Mouse (Mus musculus): Measurements from ENCODE around the gene Hist1h3d.
"Not testable (repeated sequence)": the region's sequence is repeated elsewhere in the genome, so short reads cannot be mapped to it uniquely, and the experiment has no call there.

The Hist1h3d gene

DNA sequence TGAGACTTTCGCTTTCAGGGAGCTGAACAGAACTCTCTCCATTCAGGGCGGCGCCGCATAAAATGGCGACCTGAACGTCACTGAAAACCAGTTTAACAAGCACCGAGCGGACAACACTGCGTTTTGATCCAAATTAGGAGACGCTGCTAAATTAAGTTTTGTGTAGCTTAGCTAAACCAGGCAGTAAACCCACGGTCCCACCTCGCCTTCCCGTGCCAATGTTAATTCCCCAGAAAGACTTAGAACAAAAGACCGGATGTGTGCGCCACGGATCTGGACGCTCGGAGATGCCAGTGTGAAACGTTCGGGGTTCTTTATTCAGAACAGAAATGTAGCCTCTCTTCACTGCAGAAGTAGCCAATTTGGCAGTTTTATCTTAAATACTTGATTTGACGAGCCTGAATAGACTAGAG is 9.5 kb downstream of the Hist1h3d start:
- DNase-seq (ENCODE audit: extremely low spot score, low spot score) = peak; percentile 80

DNA sequence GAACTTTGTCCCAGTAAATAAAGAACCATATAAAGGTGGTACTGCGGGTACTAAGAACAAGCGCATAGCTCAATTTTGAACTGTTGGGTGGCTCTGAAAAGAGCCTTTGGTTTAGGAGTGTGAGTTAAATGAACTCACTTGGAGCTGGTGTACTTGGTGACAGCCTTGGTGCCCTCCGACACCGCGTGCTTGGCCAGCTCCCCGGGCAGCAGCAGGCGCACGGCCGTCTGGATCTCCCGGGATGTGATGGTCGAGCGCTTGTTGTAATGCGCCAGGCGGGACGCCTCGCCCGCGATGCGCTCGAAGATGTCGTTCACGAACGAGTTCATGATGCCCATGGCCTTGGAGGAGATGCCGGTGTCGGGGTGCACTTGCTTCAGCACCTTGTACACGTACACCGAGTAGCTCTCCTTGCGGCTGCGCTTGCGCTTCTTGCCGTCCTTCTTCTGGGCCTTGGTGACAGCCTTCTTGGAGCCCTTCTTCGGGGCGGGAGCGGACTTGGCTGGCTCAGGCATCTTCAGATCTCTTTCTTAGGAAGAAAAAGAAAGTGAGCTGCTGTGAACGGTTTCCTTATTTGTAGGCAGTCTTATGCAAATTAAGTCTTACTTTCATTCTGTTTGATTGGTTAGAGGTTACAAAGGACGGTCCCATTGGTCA is 10.0 kb downstream of the Hist1h3d start:
- DNase-seq (ENCODE audit: extremely low spot score, low spot score) = peak; percentile 66

DNA sequence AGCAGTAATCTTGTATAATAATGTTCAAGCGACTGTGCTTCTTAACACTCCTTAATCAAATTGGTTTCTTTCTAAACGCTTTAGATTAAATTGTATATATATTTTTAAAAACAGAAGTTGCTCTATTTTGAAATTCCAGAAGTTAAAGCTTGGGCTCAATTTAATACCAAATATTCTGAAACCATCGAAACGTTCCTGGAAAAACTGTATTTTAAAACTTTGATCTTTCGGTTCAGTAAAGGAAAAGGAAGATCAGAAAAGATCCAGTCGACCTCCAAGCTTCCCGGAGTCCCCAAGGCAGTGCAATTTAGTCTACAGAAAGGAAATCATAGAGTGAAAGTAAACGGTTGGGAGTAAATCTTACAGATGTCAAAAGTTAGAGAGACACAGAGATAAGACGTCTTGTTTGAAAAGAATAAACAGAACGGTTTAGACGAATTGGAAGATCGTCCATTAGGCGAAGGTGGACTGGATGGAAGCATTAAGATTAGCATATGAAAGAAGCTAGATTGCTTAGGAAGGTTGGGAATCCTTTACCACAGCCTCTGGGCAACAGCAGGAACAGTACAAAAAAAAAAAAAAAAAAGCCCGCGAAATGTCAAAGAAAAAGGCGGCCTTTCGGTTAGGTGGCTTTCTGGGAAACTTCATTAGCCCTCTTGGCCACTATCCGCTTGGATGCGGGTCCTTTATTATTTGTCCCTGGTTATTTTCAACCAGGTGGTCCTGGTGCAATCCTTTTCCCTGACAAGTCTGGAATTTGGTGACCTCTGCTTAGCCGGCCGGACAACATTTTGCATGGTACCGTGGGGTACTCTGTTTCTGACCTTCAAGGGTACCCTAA is 10.8 kb downstream of the Hist1h3d start:
- DNase-seq (ENCODE audit: extremely low spot score, low spot score) = peak; percentile 47

DNA sequence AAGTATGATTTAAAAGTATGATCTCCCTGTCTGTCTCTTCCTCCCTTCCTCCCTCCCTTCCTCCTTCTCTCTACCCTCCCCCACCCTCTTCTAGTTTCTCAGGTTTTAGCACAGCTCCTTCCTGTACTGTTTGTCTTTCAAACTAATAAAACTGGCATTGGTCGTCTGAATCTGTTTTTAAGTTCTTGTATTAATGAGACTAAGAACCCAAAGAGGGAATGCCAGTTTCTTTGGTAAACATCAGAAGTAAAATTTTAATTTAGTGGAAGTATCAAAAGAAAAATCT is 11.3 kb downstream of the Hist1h3d start:
- no peak for DNase-seq (ENCODE audit: extremely low spot score, low spot score)

DNA sequence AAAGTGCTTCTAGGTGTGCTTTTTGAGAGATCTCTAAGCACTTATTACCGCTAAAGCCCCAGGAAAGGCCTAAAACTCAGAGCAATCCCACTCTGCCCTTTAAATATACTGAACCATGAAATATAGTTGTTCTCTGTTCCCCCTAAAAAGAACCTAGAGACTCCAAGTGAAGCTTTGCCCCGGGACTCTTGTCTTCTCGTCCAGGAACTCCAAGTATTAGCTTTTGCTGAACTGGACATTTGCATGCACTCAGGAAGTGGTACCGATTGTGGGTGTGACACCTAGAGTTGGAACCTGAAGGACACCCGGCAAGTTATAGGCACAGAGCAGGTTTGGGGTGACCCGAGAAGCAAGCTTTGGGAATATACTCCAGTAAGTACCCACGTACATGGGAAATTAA is 15.6 kb downstream of the Hist1h3d start:
- DNase-seq (ENCODE audit: extremely low spot score, low spot score) = no peak

DNA sequence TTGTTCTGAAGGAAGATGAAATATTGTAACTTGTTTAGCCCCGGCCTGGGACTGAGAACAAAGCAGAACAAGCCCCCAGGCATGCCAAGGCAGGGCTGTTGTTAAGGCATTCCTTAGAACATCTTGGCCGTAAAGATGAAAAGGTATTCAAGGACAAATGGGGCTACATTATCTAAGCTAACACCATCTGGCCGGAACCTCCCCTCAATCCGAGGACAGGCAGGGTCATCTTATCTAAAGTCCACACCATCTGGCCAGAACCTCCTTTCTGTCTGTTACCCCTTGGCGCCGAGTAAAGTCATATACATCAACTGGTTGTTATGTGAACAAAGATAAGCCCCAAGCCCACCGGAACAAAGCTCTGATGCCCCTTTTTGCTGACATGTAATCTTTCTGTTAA is 16.3 kb downstream of the Hist1h3d start:
- DNase-seq (ENCODE audit: extremely low spot score, low spot score) = not testable (repeated sequence)

DNA sequence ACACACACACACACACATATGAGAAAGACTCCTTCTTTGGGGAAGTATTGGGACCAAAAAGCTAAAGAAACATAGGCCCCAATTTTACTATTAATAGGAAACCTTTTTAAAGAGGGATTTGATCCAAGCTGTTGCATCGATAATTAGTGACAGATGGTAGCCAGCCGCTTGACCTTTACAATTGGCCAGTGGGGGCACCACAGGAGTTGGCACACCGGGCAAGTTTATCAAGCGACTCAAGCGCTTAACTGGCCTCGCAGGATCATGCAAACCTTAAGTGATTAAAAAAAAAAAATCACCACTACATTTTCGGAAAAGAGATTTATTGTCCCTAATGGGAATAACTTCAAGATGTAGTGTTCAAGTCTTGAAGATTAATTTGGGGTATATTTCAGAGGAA is 17.1 kb downstream of the Hist1h3d start:
- DNase-seq (ENCODE audit: extremely low spot score, low spot score) = no peak

DNA sequence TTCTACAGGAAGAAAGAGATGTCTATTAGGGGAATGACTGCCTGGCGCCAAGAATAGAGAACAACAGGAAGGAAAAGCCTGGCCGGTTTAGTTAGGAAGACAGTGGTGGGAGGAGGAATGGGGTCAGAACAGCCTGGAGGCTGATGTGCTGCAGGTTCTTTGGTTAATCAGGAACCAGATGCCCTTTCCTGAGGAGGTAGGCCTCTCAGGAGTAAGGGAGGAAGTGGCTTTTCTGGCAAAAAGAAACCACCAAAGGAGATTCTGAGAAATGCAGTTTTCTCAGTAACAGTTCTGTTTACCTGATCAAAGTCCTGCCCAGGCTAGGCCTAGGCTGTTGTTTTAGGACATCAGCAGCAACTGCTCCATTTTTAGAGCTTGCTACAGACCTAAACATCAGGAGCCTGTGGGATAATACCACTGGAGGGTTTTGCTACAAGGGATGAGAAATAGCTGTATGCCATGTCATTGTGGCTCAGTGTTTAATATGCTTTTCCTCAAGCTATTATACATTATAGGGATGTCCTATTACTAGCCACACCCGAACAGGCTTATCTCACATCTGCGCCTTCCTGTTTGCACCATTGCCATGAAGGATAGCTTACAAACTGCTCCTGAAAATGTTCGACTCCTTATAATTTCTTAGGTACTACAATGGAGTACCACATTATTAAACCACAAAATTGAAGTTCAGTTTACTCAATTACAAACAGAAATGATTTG is 17.6 kb downstream of the Hist1h3d start:
- no peak for DNase-seq (ENCODE audit: extremely low spot score, low spot score)

DNA sequence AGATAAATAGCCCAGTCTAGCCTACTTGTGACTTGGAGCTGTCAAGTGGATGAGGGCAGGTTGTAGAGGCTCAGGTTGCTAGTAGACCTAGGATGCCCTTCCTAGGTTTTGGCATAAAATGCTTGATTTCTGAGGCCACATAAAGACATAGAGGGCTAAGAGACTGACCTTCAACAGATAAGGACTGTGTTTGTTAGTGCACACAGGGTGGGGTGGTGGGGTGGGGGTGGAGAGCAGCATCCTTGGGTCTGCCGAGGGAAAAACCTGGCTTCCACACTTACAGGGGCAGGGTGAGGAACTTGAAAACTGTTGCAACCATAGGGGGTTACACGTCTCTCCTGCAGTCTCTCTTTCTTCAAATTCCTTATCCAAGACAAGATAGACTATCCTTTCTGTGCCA is 19.6 kb downstream of the Hist1h3d start:
- no peak for DNase-seq (ENCODE audit: extremely low spot score, low spot score)

DNA sequence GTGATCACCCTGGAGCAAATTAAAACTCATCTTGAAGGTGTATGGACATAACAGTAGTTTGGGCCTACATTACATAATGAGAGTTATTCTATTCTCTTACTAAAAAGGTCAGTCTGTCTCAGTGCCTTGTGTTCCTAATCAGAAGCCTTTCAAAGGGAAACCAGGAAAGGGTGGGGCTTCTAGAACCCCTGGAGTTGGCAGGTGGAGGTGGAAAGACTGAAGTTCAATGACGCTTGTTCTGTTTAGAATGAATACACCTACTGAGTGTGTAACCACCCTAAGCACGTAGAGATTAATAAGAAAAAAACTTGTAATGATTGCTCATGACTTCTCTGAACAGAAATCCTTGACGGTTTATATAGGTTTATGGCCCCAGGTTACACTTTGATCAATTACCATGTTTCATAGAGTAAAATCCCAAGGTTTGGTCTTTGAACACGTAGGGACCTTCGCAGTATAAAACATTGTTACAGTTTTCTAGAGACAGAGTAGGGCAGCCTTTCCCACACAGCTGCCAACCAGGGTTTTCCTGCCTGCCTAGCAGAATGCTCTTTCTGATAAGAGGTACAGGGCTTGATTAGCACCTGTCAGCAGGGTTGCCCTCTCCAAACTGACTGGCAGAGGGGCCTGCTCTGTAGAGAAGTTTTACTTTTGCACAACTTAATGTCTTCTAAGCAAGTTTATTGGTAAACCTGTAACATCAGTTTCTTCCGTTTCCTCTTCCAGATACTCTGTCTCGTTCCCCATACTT is 20.2 kb downstream of the Hist1h3d start:
- DNase-seq (ENCODE audit: extremely low spot score, low spot score) = no peak

DNA sequence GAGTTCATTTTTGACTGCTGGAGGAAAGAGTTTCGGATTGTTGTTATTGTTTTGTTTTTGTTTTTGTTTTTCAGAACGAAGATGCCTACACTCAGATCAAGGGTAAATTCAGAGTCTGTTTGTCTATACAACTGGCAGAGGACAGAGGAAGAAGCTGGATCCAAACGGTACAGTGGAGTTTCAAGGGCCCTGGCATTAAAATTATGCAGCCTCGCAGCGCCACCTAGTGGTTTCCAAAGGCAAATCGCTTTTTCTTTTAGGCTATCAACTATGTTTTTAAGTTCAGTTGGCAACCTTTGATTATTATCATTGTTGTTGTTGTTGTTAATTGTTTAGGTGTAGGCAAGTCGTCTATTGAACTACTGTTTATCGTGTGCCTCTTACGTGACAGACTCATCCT is 22.4 kb downstream of the Hist1h3d start:
- peak; percentile 81 for DNase-seq (ENCODE audit: extremely low spot score, low spot score)

DNA sequence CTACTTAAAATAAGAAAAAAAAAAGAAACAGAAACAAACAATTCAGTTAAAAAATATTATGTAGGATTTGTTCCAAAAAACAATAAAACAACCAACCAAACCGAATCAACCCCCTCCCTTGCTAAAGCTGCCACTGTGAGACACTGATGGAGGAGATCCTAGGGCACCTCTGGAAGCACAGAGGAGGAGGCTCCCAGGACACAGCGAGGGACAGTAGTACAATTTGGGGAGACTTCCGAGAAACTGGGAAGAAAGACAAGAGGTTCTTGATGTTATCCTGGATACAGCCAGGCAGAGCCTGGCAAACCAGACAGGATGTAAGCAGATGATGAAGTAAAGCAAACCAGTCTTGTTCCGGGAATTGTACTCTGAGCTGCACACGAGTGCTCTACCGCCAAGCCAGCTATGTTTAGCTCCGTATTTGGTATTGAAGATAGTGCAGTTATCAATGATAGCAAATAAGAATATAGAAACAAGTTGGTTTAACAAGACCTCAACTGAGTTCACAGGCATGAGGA is 27.7 kb downstream of the Hist1h3d start:
- DNase-seq (ENCODE audit: extremely low spot score, low spot score) = no peak

DNA sequence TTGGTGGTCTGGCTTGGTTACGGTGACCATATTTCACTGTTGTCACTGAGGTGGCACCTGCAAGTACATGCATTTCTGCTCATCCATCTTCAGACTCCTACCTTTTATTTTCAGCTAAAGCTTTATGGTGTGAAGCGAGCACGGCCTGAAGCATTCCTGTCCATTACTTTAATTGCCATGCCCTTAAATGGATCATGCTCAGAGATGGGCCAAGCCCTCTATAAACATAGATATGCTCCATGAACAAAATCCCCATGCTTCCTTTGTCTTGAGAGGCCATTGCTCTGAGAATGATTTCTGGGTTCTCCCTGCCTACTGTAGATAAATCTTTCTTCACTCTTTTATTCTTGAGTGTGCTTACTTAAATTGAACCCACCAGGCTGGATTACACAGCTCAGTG is 28.9 kb downstream of the Hist1h3d start:
- no peak for DNase-seq (ENCODE audit: extremely low spot score, low spot score)

DNA sequence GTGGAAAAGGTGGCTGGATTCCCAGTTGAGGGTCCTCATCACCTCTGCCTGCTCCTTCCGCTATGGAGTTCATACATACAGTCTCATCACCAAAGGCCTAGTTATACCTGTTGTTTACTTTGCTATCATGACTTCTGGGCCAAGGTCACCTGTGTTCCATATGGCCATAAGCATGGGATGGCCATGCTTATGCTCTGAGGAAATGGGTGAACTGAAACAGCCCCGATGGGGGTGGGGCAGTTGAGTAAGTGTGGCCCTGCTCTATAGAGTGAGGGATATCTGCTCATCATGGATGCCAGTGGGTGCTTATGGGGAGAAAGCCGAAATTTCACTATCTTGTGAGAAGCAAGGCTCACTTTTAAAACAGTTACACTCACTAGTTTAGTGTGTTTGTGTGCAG is 29.5 kb downstream of the Hist1h3d start:
- DNase-seq (ENCODE audit: extremely low spot score, low spot score) = no peak

DNA sequence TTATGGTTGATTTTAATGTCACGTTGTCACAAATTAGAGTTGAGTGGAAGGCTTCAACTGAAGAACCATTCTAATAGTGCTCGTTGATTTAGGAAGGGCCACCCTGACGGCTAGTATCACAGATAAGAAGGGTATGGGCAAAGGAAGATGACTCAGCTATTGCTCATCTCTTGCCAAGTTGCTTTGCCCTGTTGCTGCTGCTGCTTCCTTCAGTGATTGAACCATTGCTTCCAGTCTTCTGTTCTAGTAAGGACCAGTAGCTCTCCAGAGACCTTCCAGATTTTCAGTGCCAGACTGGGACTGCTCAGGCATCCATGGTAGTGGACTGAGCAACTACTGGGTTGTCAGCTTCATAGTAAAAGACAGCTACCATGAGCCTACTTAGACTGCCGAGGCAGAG is 33.6 kb downstream of the Hist1h3d start:
- no peak for DNase-seq (ENCODE audit: extremely low spot score, low spot score)

DNA sequence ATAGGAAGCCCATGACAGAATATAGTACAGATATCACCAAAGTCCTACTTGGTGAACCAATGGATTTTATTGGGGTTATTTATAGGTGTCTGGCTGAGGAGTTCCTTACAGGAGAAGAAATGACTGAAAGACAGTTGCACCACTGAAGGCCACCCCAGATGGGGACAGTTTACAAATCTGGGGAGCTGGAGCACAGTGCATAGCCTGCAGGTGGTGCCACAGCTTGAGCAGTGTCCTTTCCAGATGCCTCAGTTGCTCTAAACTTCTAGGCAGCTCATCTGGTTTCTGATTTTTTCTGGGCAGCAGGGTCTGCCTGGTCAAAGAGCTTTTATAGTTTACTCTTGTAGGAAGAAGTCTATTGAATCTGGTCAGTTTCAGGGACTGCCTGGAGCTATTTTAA is 34.3 kb downstream of the Hist1h3d start:
- DNase-seq (ENCODE audit: extremely low spot score, low spot score) = no peak

DNA sequence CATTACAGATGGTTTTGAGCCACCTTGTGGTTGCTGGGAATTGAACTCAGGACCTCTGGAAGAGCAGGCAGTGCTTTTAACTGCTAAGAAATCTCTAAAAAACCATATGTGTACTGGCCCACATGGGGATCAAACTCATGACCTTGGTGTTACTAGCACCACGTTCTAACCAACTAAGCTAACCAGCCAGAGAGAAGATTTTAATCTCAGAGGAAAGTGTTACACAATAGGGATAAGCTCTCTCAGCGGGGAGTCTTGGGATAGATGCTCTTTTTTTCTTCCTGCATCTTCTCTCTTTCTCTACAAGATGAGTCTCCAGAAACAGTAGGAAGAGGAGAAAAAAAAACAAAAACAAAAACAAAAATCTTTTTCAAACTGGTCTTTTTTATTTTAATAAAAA is 34.8 kb downstream of the Hist1h3d start:
- no peak for DNase-seq (ENCODE audit: extremely low spot score, low spot score)

DNA sequence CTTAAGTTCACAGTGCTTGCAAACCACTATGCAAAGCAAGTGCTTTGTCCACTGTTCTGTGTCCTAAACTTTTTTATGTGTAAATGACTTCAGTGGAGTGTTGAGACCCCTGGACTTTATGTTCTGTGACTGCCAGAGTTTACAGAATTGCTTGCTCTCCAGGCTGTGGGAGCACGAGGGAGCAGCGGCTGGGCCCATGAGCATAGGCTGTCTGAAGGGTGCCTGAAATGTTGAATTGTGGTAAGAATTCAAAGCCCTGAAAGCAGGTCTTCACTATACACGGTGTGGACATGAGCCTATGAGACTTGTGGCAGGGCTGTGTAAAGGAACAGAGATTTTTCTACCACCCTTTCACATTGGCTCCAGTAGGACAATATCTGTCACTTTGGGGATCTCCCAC is 36.1 kb downstream of the Hist1h3d start:
- no peak for DNase-seq (ENCODE audit: extremely low spot score, low spot score)

DNA sequence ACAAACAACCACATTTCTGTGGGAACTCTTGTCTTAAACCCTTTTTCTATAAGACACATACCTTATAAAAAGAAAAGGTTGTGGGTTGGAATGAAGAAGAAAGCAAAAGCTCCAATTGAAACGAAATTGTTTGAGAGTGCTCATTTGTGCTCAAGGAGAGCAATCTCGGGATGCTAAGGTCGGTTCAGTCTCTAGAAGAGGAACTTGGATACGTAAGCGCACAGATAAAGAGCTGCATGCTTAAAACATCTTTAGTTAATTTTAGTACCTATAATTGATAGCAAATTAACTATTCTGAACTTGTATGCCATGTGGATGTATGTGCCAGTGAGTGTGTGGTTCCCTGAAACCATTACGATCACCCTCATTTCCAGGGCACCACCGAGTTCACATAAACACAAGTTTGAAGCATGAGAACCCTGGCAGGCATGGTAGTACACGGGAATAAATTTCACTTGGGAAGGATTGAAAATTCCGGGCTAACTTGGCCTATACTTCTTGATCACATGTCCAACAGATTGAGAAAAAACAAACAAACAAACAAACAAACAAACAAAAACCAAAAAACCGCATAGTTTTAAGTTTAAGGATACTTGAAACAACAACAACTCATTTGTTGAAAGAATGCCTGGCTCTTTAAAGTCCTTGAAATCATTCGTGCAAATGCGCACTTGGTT is 44.6 kb downstream of the Hist1h3d start:
- no peak for DNase-seq (ENCODE audit: extremely low spot score, low spot score)

DNA sequence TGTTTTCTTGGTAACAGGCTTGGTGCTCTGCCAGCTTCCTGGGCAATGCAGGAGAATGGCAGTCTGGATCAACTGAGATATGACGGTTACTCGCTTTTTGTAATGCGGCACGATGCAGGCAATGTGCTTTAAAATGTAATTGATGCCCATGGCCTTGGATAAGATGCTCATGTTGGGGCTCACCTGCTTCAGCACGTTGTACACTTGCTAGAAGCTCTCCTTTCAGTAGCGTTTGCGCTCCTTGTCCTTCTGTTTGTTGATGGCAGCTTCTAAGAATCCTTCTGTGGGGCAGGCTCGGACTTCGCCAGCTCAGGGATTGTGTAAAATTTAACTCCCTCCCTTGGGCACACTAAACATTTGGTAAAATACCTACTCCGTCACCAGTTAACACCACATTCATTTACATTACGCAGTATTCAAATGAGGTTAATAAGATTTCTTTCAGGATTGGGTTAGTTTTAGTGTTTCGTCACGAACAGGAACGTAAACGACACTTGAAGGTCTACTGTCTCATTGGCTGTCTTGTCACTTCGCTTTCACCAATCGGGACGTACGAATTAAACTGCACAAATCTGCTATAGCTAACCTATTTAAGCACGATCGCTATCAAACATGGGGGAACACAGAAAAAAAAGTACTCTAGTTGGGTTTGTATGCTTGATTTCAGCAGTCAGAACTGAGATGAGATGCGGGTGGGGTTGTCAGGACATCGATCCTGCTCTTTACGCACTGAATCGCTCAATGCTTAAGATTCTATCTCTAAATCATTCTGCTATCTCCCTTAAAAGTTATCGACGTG is 45.4 kb downstream of the Hist1h3d start, which contains the start of gene Hist1h2be:
TSS of gene Hist1h2be (minus strand) at position 392 of the 799 bp plus-strand sequence.
- peak; percentile 73 for DNase-seq (ENCODE audit: extremely low spot score, low spot score)

Data from neural tube, embryonic 10.5 days (tissue).